Mouse (Mus musculus): ENCODE data around the gene Spg7.

- TF ChIP-seq MAZ (IDR thresholded peaks at IDR 0.05; ENCODE audit: low read depth, low read length) (no peak), EP300 (IDR thresholded peaks at IDR 0.05; ENCODE audit: low read depth in 1 of 2, low read length in 2 of 2) (no peak), MAFK (IDR thresholded peaks at IDR 0.05; ENCODE audit: borderline replicate concordance, low read depth, low read length) (no peak), POLR2A (IDR thresholded peaks at IDR 0.05; ENCODE audit: control insufficient read depth in 1 of 2, insufficient read depth in 1 of 2, low read depth in 1 of 2, low read length in 2 of 2, poor library complexity in 1 of 2) (no peak), CTCF (IDR thresholded peaks at IDR 0.05 in 2 of 3, conservative IDR thresholded peaks at IDR 0.05 in 1 of 3; ENCODE audit: control insufficient read depth in 1 of 3, insufficient read depth in 1 of 3, low read depth in 2 of 3, low read length in 3 of 3, poor library complexity in 1 of 3, severe bottlenecking in 1 of 3) (no peak), CHD1 (IDR thresholded peaks at IDR 0.05; ENCODE audit: low read depth, low read length) (no peak), ETS1 (IDR thresholded peaks at IDR 0.05; ENCODE audit: low read depth, low read length) (no peak)
These were observed 37.5 kb downstream of the Spg7 start for GRCm38 (mm10) chr8:123100288-123100687.

All from MEL (cell line).